Mouse (Mus musculus) T-helper 17 cell (primary cell): Measurements from ENCODE around the gene Abca2.

Source experiments
- in situ Hi-C, 2 experiments: fragments of 300-600 bp; cut with MboI, MseI; formaldehyde crosslinking; loops; 1 replicate in 1 of 2; 2 replicates in 1 of 2; pipeline ENCODE4 v1.15.1; 2025; ENCODE audit warnings: high pct_unique_total_duplicates in 2 of 2

Gene Abca2

DNA sequence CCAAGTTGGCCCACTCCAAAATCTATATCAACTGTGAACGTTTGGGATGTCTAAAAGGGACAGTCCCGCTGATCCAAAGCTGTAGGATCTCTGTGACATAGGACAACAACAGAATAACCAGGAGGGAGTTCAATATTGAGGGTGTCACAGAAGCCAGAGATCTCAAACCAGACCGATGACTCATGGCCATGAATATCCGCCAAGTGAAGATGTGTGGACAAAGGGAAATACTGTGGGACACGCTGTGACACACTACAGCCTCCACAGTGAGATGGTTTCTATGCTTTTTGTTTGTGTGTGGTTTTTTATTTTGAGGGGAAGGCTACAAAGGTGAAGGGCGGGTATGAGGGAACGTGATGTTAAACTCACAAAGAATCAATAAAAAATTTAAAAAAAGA is 60.2 kb downstream of the Abca2 start:
- in situ Hi-C loops = no loop called here

DNA sequence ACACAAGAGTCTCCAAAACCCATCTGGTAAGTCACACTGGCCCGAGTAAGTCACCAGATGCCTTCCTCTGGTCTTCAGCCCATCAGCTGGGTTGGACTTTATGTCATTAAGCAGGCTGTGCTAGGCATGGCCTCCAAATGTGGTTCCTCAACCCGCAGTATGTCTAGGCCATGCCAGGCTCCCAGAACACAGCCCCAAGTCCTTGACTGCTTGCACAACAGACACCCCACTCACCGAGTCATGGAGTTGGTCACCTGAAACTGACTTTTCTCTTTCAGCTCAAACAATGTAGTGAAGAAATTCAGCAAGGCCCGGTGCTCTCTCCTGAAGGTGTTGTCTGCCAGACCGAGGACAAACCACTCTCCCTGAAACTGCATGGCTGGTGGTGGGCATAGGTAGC is 64.5 kb downstream of the Abca2 start:
- in situ Hi-C loops = no loop called here

DNA sequence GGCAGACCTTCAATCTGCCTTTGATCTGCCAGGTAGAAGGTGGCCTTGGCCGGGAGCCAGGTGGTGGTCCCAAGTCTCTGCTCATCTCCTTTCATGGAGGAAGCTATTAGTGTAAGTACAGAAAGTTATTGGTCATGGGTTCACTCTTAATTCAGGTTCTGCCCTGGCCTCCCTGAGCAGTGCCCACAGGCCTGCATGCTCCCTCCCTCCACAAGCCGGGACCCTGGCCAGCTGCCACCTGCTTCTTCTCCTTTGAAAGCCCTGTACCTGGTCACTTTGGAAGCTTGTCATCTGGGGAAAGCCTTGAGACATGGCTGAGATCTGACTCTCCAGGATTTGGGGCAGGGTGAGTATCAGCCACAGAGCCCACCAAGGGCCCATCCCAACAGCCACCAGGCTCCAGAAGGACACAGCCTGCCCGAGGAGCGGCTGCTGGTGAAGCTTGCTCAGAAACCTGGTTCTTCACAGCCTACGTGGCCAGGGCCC is 65.0 kb downstream of the Abca2 start, which contains the start of gene Lcn12:
Gene Lcn12 (minus strand): TSS at position 436 of the 486 bp plus-strand sequence.
- in situ Hi-C loops = no loop called here

DNA sequence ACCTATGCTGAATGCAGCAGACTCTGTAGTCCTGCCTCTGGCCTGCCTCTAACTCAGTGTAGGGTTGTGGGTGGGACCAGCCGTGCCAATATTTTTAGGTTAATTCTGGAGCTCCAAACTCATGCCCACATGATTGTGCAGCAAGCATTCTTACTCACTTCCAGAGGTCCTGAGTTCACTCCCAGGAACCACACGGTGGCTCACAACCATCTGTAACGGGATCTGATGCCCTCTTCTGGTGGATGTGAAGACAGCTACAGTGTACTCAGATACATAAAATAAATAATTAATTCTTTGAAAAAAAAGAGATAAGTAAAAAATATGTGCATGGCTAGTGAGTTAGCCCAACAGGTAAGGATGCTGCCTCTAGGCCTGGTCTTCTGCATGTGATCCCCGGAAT is 68.0 kb downstream of the Abca2 start:
- in situ Hi-C loops = no loop called here
